Mouse (Mus musculus): ENCODE results near the gene Fam221a. TPM values are rescaled to one million over a fixed set of nuclear protein-coding genes. Genes with fewer than 3 reads are reported as not detected.

Fam221a gene
- polyA plus RNA-seq, 1 experiment from 2014 or later: 5.4 TPM

GRCm38 (mm10) chr6:49326846-49327245, 40.7 kb upstream of the Fam221a start:
- WGBS: 79% methylated on average over 3 of the region's 3 CpGs
- Histone ChIP-seq H3K4me3 (ENCODE audit: low read length) (no peak overlapping the region), H3K36me3 (ENCODE audit: control insufficient read depth, insufficient read depth) (no peaks in the 10 kb centered on the region), H3K4me2 (ENCODE audit: low read depth, low read length) (no peak overlapping the region), H3K4me1 (ENCODE audit: control insufficient read depth, insufficient read depth, low read length) (peaks cover 10% of the 10 kb centered on the region), H3K9ac (ENCODE audit: low read length) (no peak overlapping the region), H3K27me3 (ENCODE audit: control insufficient read depth, insufficient read depth, low read length) (no peaks in the 10 kb centered on the region), H3K9me3 (replicated peaks; ENCODE audit: control insufficient read depth, low read length) (no peaks in the 10 kb centered on the region), H3K27ac (ENCODE audit: low read length) (no peak overlapping the region)
- no peak for ATAC-seq (replicated peaks; ENCODE audit: extremely low read depth, insufficient read depth, low FRiP score)

GRCm38 (mm10) chr6:49331369-49332059, 36.0 kb upstream of the Fam221a start:
- Histone ChIP-seq H3K9ac (ENCODE audit: low read length) (no peak overlapping the region), H3K36me3 (ENCODE audit: control insufficient read depth, insufficient read depth) (no peaks in the 10 kb centered on the region), H3K9me3 (replicated peaks; ENCODE audit: control insufficient read depth, low read length) (no peaks in the 10 kb centered on the region), H3K4me3 (ENCODE audit: low read length) (no peak overlapping the region), H3K27me3 (ENCODE audit: control insufficient read depth, insufficient read depth, low read length) (no peaks in the 10 kb centered on the region), H3K4me2 (ENCODE audit: low read depth, low read length) (peak overlapping the region; percentile 28; the same call in 1 of the 2 replicates), H3K4me1 (ENCODE audit: control insufficient read depth, insufficient read depth, low read length) (peaks cover 10% of the 10 kb centered on the region), H3K27ac (ENCODE audit: low read length) (0 out of 2 replicates have a peak overlapping the region, but pooled peaks have one; percentile 7)
- ATAC-seq (replicated peaks; ENCODE audit: extremely low read depth, insufficient read depth, low FRiP score): no peak
- 41% methylated on average over 5 of the region's 5 CpGs for WGBS

- Histone ChIP-seq H3K4me2 (ENCODE audit: low read depth, low read length) (peak overlapping the region; percentile 28; the same call in 1 of the 2 replicates), H3K4me3 (ENCODE audit: low read length) (no peak overlapping the region)
- no peak for ATAC-seq (replicated peaks; ENCODE audit: extremely low read depth, insufficient read depth, low FRiP score)
These were observed 35.5 kb upstream of the Fam221a start for GRCm38 (mm10) chr6:49332060-49332370.

GRCm38 (mm10) chr6:49338566-49338965, 29.0 kb upstream of the Fam221a start:
- Histone ChIP-seq H3K4me2 (ENCODE audit: low read depth, low read length) (no peak overlapping the region), H3K9me3 (replicated peaks; ENCODE audit: control insufficient read depth, low read length) (no peaks in the 10 kb centered on the region), H3K4me1 (ENCODE audit: control insufficient read depth, insufficient read depth, low read length) (no peaks in the 10 kb centered on the region), H3K27me3 (ENCODE audit: control insufficient read depth, insufficient read depth, low read length) (no peaks in the 10 kb centered on the region), H3K36me3 (ENCODE audit: control insufficient read depth, insufficient read depth) (no peaks in the 10 kb centered on the region), H3K9ac (ENCODE audit: low read length) (no peak overlapping the region), H3K27ac (ENCODE audit: low read length) (no peak overlapping the region), H3K4me3 (ENCODE audit: low read length) (no peak overlapping the region)
- WGBS: 53% methylated on average over 9 of the region's 9 CpGs
- ATAC-seq (replicated peaks; ENCODE audit: extremely low read depth, insufficient read depth, low FRiP score): no peak

More at GRCm38 (mm10) chr6:49332060-49332370, 35.5 kb upstream of the Fam221a start:
- Histone ChIP-seq H3K9ac (ENCODE audit: low read length) (no peak overlapping the region), H3K4me1 (ENCODE audit: control insufficient read depth, insufficient read depth, low read length) (peaks cover 10% of the 10 kb centered on the region), H3K36me3 (ENCODE audit: control insufficient read depth, insufficient read depth) (no peaks in the 10 kb centered on the region), H3K9me3 (replicated peaks; ENCODE audit: control insufficient read depth, low read length) (no peaks in the 10 kb centered on the region), H3K27ac (ENCODE audit: low read length) (no peak overlapping the region), H3K27me3 (ENCODE audit: control insufficient read depth, insufficient read depth, low read length) (no peaks in the 10 kb centered on the region)
- 49% methylated on average over 13 of the region's 13 CpGs for WGBS

GRCm38 (mm10) chr6:49339145-49339544, 28.4 kb upstream of the Fam221a start:
- ATAC-seq (replicated peaks; ENCODE audit: extremely low read depth, insufficient read depth, low FRiP score): no peak
- Histone ChIP-seq H3K9me3 (replicated peaks; ENCODE audit: control insufficient read depth, low read length) (no peaks in the 10 kb centered on the region), H3K27ac (ENCODE audit: low read length) (no peak overlapping the region), H3K36me3 (ENCODE audit: control insufficient read depth, insufficient read depth) (no peaks in the 10 kb centered on the region), H3K4me1 (ENCODE audit: control insufficient read depth, insufficient read depth, low read length) (no peaks in the 10 kb centered on the region), H3K4me2 (ENCODE audit: low read depth, low read length) (no peak overlapping the region), H3K4me3 (ENCODE audit: low read length) (no peak overlapping the region), H3K27me3 (ENCODE audit: control insufficient read depth, insufficient read depth, low read length) (no peaks in the 10 kb centered on the region), H3K9ac (ENCODE audit: low read length) (no peak overlapping the region)
- WGBS: 51% methylated on average over 6 of the region's 6 CpGs

GRCm38 (mm10) chr6:49343737-49344469, 23.6 kb upstream of the Fam221a start:
- ATAC-seq (replicated peaks; ENCODE audit: extremely low read depth, insufficient read depth, low FRiP score): no peak
- H3K9me3 ChIP-seq (replicated peaks; ENCODE audit: control insufficient read depth, low read length): no peaks in the 10 kb centered on the region
- no peak overlapping the region for H3K4me2 ChIP-seq (ENCODE audit: low read depth, low read length)
- H3K36me3 ChIP-seq (ENCODE audit: control insufficient read depth, insufficient read depth): no peaks in the 10 kb centered on the region
- no peak overlapping the region for H3K4me3 ChIP-seq (ENCODE audit: low read length)
- H3K9ac ChIP-seq (ENCODE audit: low read length): no peak overlapping the region
- no peaks in the 10 kb centered on the region for H3K4me1 ChIP-seq (ENCODE audit: control insufficient read depth, insufficient read depth, low read length)
- no peak overlapping the region for H3K27ac ChIP-seq (ENCODE audit: low read length)
- no peaks in the 10 kb centered on the region for H3K27me3 ChIP-seq (ENCODE audit: control insufficient read depth, insufficient read depth, low read length)
- WGBS: 69% methylated on average over 14 of the region's 14 CpGs

GRCm38 (mm10) chr6:49349826-49350225, 17.7 kb upstream of the Fam221a start:
- Histone ChIP-seq H3K4me2 (ENCODE audit: low read depth, low read length) (no peak overlapping the region), H3K27me3 (ENCODE audit: control insufficient read depth, insufficient read depth, low read length) (no peaks in the 10 kb centered on the region), H3K27ac (ENCODE audit: low read length) (no peak overlapping the region), H3K4me3 (ENCODE audit: low read length) (no peak overlapping the region), H3K4me1 (ENCODE audit: control insufficient read depth, insufficient read depth, low read length) (no peaks in the 10 kb centered on the region), H3K9ac (ENCODE audit: low read length) (no peak overlapping the region), H3K9me3 (replicated peaks; ENCODE audit: control insufficient read depth, low read length) (0 out of 2 replicates have a peak, but pooled peaks cover 2% of the 10 kb centered on the region), H3K36me3 (ENCODE audit: control insufficient read depth, insufficient read depth) (no peaks in the 10 kb centered on the region)
- no peak for ATAC-seq (replicated peaks; ENCODE audit: extremely low read depth, insufficient read depth, low FRiP score)
- 81% methylated on average over 7 of the region's 7 CpGs for WGBS

- no peak overlapping the region for H3K27ac ChIP-seq (ENCODE audit: low read length)
- no peaks in the 10 kb centered on the region for H3K27me3 ChIP-seq (ENCODE audit: control insufficient read depth, insufficient read depth, low read length)
- 32% methylated on average over 3 of the region's 3 CpGs for WGBS
- 0 out of 2 replicates have a peak, but pooled peaks cover 2% of the 10 kb centered on the region for H3K9me3 ChIP-seq (replicated peaks; ENCODE audit: control insufficient read depth, low read length)
- H3K36me3 ChIP-seq (ENCODE audit: control insufficient read depth, insufficient read depth): no peaks in the 10 kb centered on the region
- H3K4me3 ChIP-seq (ENCODE audit: low read length): no peak overlapping the region
- no peaks in the 10 kb centered on the region for H3K4me1 ChIP-seq (ENCODE audit: control insufficient read depth, insufficient read depth, low read length)
- H3K9ac ChIP-seq (ENCODE audit: low read length): no peak overlapping the region
- H3K4me2 ChIP-seq (ENCODE audit: low read depth, low read length): no peak overlapping the region
- ATAC-seq (replicated peaks; ENCODE audit: extremely low read depth, insufficient read depth, low FRiP score): no peak
These were observed 12.9 kb upstream of the Fam221a start for GRCm38 (mm10) chr6:49354613-49355012.

GRCm38 (mm10) chr6:49355171-49355570, 12.4 kb upstream of the Fam221a start:
- H3K9me3 ChIP-seq (replicated peaks; ENCODE audit: control insufficient read depth, low read length): 0 out of 2 replicates have a peak, but pooled peaks cover 2% of the 10 kb centered on the region
- H3K4me1 ChIP-seq (ENCODE audit: control insufficient read depth, insufficient read depth, low read length): no peaks in the 10 kb centered on the region
- no peak overlapping the region for H3K9ac ChIP-seq (ENCODE audit: low read length)
- H3K36me3 ChIP-seq (ENCODE audit: control insufficient read depth, insufficient read depth): no peaks in the 10 kb centered on the region
- no peak overlapping the region for H3K4me3 ChIP-seq (ENCODE audit: low read length)
- ATAC-seq (replicated peaks; ENCODE audit: extremely low read depth, insufficient read depth, low FRiP score): no peak
- H3K27me3 ChIP-seq (ENCODE audit: control insufficient read depth, insufficient read depth, low read length): no peaks in the 10 kb centered on the region
- no peak overlapping the region for H3K4me2 ChIP-seq (ENCODE audit: low read depth, low read length)
- 71% methylated on average over 4 of the region's 4 CpGs for WGBS
- no peak overlapping the region for H3K27ac ChIP-seq (ENCODE audit: low read length)
